ENCODE assay signal across 20 mouse cellular contexts in the genomic region with DNA sequence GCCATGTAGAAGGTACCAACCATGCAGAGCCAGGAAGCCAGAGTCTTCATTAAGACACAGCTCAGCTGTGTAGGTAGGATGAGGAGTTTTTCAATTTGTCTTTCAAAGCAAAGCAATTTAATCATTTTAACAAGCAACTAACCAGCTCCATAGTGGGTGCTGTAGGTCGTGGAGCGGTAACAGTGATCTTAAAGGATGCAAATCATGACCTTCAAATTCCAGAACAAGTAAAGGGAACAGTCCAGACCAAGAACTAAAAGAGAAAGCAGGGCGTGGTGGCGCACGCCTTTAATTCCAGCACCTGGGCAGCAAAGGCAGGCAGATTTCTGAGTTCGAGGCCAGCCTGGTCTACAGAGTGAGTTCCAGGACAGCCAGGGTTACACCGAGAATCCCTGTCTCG.
"Had no signal": no experiment of that assay in that cellular context is flagged by ENCODE, and none has a peak within 500 bp of the region (broad histone marks: within the 10 kb centered on the region; RNA-seq: fewer than 3 reads in every experiment).

No protein-coding gene starts in this region.

- H3K9ac ChIP-seq: lung, embryonic 15.5 days; midbrain, embryonic 12.5 days; neural tube, embryonic 13.5 days; neural tube, embryonic 15.5 days had no signal

- DNase-seq: lung, adult 2 months; lung, postnatal 14 days; lung, postnatal 4 days; midbrain, embryonic 14.5 days; retina, postnatal 1 day; right cerebral cortex, adult 18-20 months; right cerebral cortex, postnatal 25 days; right cerebral cortex, postnatal 4 days; spleen, adult 18-20 months; thymus, adult 18-20 months; thymus, postnatal 14 days; thymus, postnatal 36 days had no signal

- H3K27ac ChIP-seq: lung, embryonic 15.5 days; midbrain, embryonic 10.5 days; midbrain, embryonic 12.5 days; neural tube, embryonic 13.5 days; neural tube, embryonic 15.5 days had no signal

- H3K4me2 ChIP-seq: lung, embryonic 15.5 days; midbrain, embryonic 12.5 days; neural tube, embryonic 13.5 days; neural tube, embryonic 15.5 days had no signal

- ATAC-seq: lung, postnatal 0 days; midbrain, embryonic 16.5 days had no signal

- H3K4me1 ChIP-seq: midbrain, embryonic 12.5 days; neural tube, embryonic 13.5 days; neural tube, embryonic 15.5 days had no signal

- H3K9me3 ChIP-seq: lung, embryonic 15.5 days; midbrain, embryonic 10.5 days; midbrain, embryonic 12.5 days; neural tube, embryonic 13.5 days; neural tube, embryonic 15.5 days had no signal

- H3K4me3 ChIP-seq: lung, embryonic 15.5 days; midbrain, embryonic 10.5 days; midbrain, embryonic 12.5 days; myocyte; neural tube, embryonic 13.5 days; neural tube, embryonic 15.5 days had no signal

- H3K27me3 ChIP-seq: lung, embryonic 15.5 days; midbrain, embryonic 12.5 days; neural tube, embryonic 13.5 days; neural tube, embryonic 15.5 days had no signal

- H3K36me3 ChIP-seq: lung, embryonic 15.5 days; midbrain, embryonic 10.5 days; midbrain, embryonic 12.5 days; neural tube, embryonic 13.5 days; neural tube, embryonic 15.5 days had no signal
